8 mouse cellular contexts compared by ENCODE assay signal in the genomic region with DNA sequence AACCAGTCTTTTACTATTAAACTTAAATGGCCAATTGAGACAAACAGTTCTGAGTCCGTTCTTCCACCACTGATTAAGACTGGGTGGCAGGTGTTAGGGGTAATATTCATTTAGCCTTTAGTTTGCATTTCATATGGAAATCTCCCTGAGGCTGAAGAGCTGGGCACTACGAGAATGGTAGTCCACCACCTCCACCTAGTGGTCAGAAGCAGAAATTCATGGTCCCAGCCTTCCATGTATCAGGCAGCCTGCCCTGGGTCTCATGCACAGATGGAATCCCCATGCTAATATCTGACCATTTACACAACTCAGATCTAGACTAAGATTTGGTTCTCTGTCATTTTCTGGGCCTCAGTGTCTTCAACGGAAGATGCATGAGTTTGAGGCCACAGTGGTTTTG.
DNase-seq lines count a peak whose midpoint lies in the region; ATAC-seq and TF ChIP-seq lines count a peak whose summit lies in the region.

No protein-coding gene starts in this region.

- no peak for ATAC-seq in G1E (ENCODE audit: extremely low read depth, insufficient number of reproducible peaks, low FRiP score, poor library complexity, severe bottlenecking)
- ATAC-seq in forebrain, postnatal 0 days = peak; percentile 80
- peak; percentile 74; the same call in 1 of the 2 replicates for ATAC-seq in midbrain, embryonic 13.5 days

- DNase-seq in 3134 (ENCODE audit: extremely low read depth, insufficient read length, low spot score) (peak; percentile 23), G1E (ENCODE audit: low spot score) (peak; percentile 53)
- peak; percentile 71 to 74 for DNase-seq in cerebellum, adult 18-20 months
- peak; percentile 84 for DNase-seq in forebrain, postnatal 0 days
- DNase-seq in induced T-regulatory cell, adult 2 months (ENCODE audit: low read depth) = peak; percentile 73
- peak; percentile 55 to 69 for DNase-seq in left cerebral cortex, postnatal 36 days (ENCODE audit: low spot score in 2 of 2)
- DNase-seq in spleen, postnatal 4 days (ENCODE audit: low spot score in 2 of 2) = peak; percentile 43 to 73

- no peak overlapping the region for H3K4me3 ChIP-seq in G1E (ENCODE audit: low read depth, low read length)
- H3K4me3 ChIP-seq in forebrain, postnatal 0 days (ENCODE audit: low read depth, low read length) = no peak overlapping the region
- H3K4me3 ChIP-seq in midbrain, embryonic 13.5 days (replicated peaks) = no peak overlapping the region

- H3K4me1 ChIP-seq in G1E (ENCODE audit: insufficient read depth, low read depth, low read length) = peaks cover 24% of the 10 kb centered on the region
- H3K4me1 ChIP-seq in forebrain, postnatal 0 days (ENCODE audit: insufficient read depth) = no peaks in the 10 kb centered on the region
- H3K4me1 ChIP-seq in midbrain, embryonic 13.5 days (replicated peaks) = peaks cover 18% of the 10 kb centered on the region

- TF ChIP-seq CTCF in G1E (IDR thresholded peaks at IDR 0.05; ENCODE audit: low read depth, low read length) = peak; percentile 73
- TF ChIP-seq CTCF in forebrain, postnatal 0 days (IDR thresholded peaks at IDR 0.05; ENCODE audit: low read depth) = peak; percentile 94

- no peaks in the 10 kb centered on the region for H3K36me3 ChIP-seq in G1E (replicated peaks)
- peaks cover 29% of the 10 kb centered on the region for H3K36me3 ChIP-seq in forebrain, postnatal 0 days (ENCODE audit: insufficient read depth)
- H3K36me3 ChIP-seq in midbrain, embryonic 13.5 days = peaks cover 37% of the 10 kb centered on the region

- H3K9ac ChIP-seq in forebrain, postnatal 0 days = no peak overlapping the region
- no peak overlapping the region for H3K9ac ChIP-seq in midbrain, embryonic 13.5 days (replicated peaks)

- H3K4me2 ChIP-seq in forebrain, postnatal 0 days (ENCODE audit: low read depth) = no peak overlapping the region
- no peak overlapping the region for H3K4me2 ChIP-seq in midbrain, embryonic 13.5 days (replicated peaks)

- 4% methylated on average over 3 of the region's 3 CpGs for WGBS in forebrain, postnatal 0 days
- WGBS in midbrain, embryonic 13.5 days = 2% methylated on average over 3 of the region's 3 CpGs

- no peaks in the 10 kb centered on the region for H3K9me3 ChIP-seq in G1E (replicated peaks)
- no peaks in the 10 kb centered on the region for H3K9me3 ChIP-seq in forebrain, postnatal 0 days (ENCODE audit: low read length)
- no peaks in the 10 kb centered on the region for H3K9me3 ChIP-seq in midbrain, embryonic 13.5 days

- H3K27me3 ChIP-seq in G1E (ENCODE audit: insufficient read depth, low read length) = peaks cover 79% of the 10 kb centered on the region
- no peaks in the 10 kb centered on the region for H3K27me3 ChIP-seq in forebrain, postnatal 0 days (ENCODE audit: insufficient read depth, low read length)
- H3K27me3 ChIP-seq in midbrain, embryonic 13.5 days = no peaks in the 10 kb centered on the region

- intact Hi-C loops in left cerebral cortex, postnatal 36 days (cut with DNase I) = loop anchor here (1.0 to 5.0 kb wide), 2 partner anchors 117 to 292 kb away; no protein-coding TSS in a partner anchor

- no peak overlapping the region for H3K27ac ChIP-seq in forebrain, postnatal 0 days (ENCODE audit: low read depth, low read length)
- no peak overlapping the region for H3K27ac ChIP-seq in midbrain, embryonic 13.5 days

Comparison
In these comparisons a context has a peak if more than half of its experiments do, and no peak if none do; other contexts are left out.
1. DNase-seq: peak in every context shown above with its lines; median percentile 84 in forebrain, postnatal 0 days; 73 in induced T-regulatory cell, adult 2 months; 72 in cerebellum, adult 18-20 months; 62 in left cerebral cortex, postnatal 36 days; 58 in spleen, postnatal 4 days; 53 in G1E; 23 in 3134.